ENCODE assay signal across 8 mouse cellular contexts in genomic region chr13:70637282-70637661, GRCm38 (mm10). TPM values are rescaled to one million over a fixed set of nuclear protein-coding genes. Genes with fewer than 3 reads are reported as not detected.
DNase-seq lines count a peak whose midpoint lies in the region; ATAC-seq and TF ChIP-seq lines count a peak whose summit lies in the region.

TSS of gene Ice1 (minus strand) at chr13:70637634.

- H3K4me1 ChIP-seq in heart, adult 2 months (ENCODE audit: control insufficient read depth, insufficient read depth, low read length), result peaks cover 9% of the 10 kb centered on the region
- H3K4me1 ChIP-seq in G1E (ENCODE audit: insufficient read depth, low read depth, low read length), result peaks cover 23% of the 10 kb centered on the region
- peaks cover 16% of the 10 kb centered on the region for H3K4me1 ChIP-seq in embryonic facial prominence, embryonic 14.5 days (ENCODE audit: control insufficient read depth, insufficient read depth, low read length)
- peaks cover 28% of the 10 kb centered on the region for H3K4me1 ChIP-seq in heart, embryonic 16.5 days (ENCODE audit: control insufficient read depth, insufficient read depth, low read length)
- peaks cover 18% of the 10 kb centered on the region for H3K4me1 ChIP-seq in neural tube, embryonic 12.5 days

- H3K4me3 ChIP-seq in heart, adult 2 months, result peak within 1 kb of the TSS; percentile 75
- H3K4me3 ChIP-seq in G1E (ENCODE audit: low read depth, low read length), result peak within 1 kb of the TSS; percentile 91
- H3K4me3 ChIP-seq in embryonic facial prominence, embryonic 14.5 days (ENCODE audit: low read depth, low read length), result peak within 1 kb of the TSS; percentile 97
- peak within 1 kb of the TSS; percentile 87 for H3K4me3 ChIP-seq in heart, embryonic 16.5 days (ENCODE audit: low read length)
- H3K4me3 ChIP-seq in neural tube, embryonic 12.5 days, result peak within 1 kb of the TSS; percentile 94

- no peaks in the 10 kb centered on the region for H3K27me3 ChIP-seq in heart, adult 2 months (ENCODE audit: control insufficient read depth, insufficient read depth, low read length)
- H3K27me3 ChIP-seq in G1E (ENCODE audit: insufficient read depth, low read length), result no peaks in the 10 kb centered on the region
- no peaks in the 10 kb centered on the region for H3K27me3 ChIP-seq in embryonic facial prominence, embryonic 14.5 days (replicated peaks; ENCODE audit: control insufficient read depth, insufficient read depth, low read length)
- H3K27me3 ChIP-seq in heart, embryonic 16.5 days (ENCODE audit: control insufficient read depth, insufficient read depth, low read length), result no peaks in the 10 kb centered on the region
- H3K27me3 ChIP-seq in neural tube, embryonic 12.5 days (replicated peaks), result no peaks in the 10 kb centered on the region

- no peak for TF ChIP-seq CTCF in heart, adult 2 months (IDR thresholded peaks at IDR 0.05)
- no peak for TF ChIP-seq CTCF in G1E (IDR thresholded peaks at IDR 0.05; ENCODE audit: low read depth, low read length)

- no peak for TF ChIP-seq POLR2A in heart, adult 2 months (IDR thresholded peaks at IDR 0.05; ENCODE audit: insufficient read depth, low read depth, low read length)

- ATAC-seq in G1E (ENCODE audit: extremely low read depth, insufficient number of reproducible peaks, low FRiP score, poor library complexity, severe bottlenecking), result no peak
- ATAC-seq in embryonic facial prominence, embryonic 14.5 days (ENCODE audit: low read depth), result peak; percentile 63
- peak; percentile 16 for ATAC-seq in heart, embryonic 16.5 days (replicated peaks; ENCODE audit: extremely low read depth, insufficient read depth, low FRiP score)
- ATAC-seq in neural tube, embryonic 12.5 days (ENCODE audit: low FRiP score, low read depth), result peak; percentile 65

- TF ChIP-seq EP300 in heart, adult 2 months (IDR thresholded peaks at IDR 0.05; ENCODE audit: insufficient read depth, low read depth, low read length), result no peak

- peak within 1 kb of the TSS; percentile 98 for H3K27ac ChIP-seq in heart, adult 2 months
- peak within 1 kb of the TSS; percentile 89 for H3K27ac ChIP-seq in embryonic facial prominence, embryonic 14.5 days (replicated peaks; ENCODE audit: low read depth, low read length)
- peak within 1 kb of the TSS; percentile 96 for H3K27ac ChIP-seq in heart, embryonic 16.5 days (ENCODE audit: low read length)
- H3K27ac ChIP-seq in neural tube, embryonic 12.5 days, result peak within 1 kb of the TSS; percentile 60; the same call in 1 of the 2 replicates

- H3K36me3 ChIP-seq in heart, adult 2 months (ENCODE audit: control insufficient read depth, insufficient read depth, low read length), result no peaks in the 10 kb centered on the region; the same call in 1 of the 2 replicates
- H3K36me3 ChIP-seq in G1E (replicated peaks), result peaks cover 18% of the 10 kb centered on the region
- no peaks in the 10 kb centered on the region for H3K36me3 ChIP-seq in embryonic facial prominence, embryonic 14.5 days (ENCODE audit: control insufficient read depth, insufficient read depth, low read length)
- H3K36me3 ChIP-seq in heart, embryonic 16.5 days (ENCODE audit: control insufficient read depth, insufficient read depth), result no peaks in the 10 kb centered on the region
- no peaks in the 10 kb centered on the region for H3K36me3 ChIP-seq in neural tube, embryonic 12.5 days

- peak within 1 kb of the TSS; percentile 90 for H3K9ac ChIP-seq in heart, adult 2 months (ENCODE audit: low read depth, low read length)
- peak within 1 kb of the TSS; percentile 93 for H3K9ac ChIP-seq in embryonic facial prominence, embryonic 14.5 days (ENCODE audit: low read depth, low read length)
- peak within 1 kb of the TSS; percentile 93 for H3K9ac ChIP-seq in heart, embryonic 16.5 days (ENCODE audit: low read length)
- H3K9ac ChIP-seq in neural tube, embryonic 12.5 days, result peak within 1 kb of the TSS; percentile 94

- under 1% methylated on average over 39 of the region's 39 CpGs for WGBS in heart, adult 2 months
- WGBS in embryonic facial prominence, embryonic 14.5 days, result under 1% methylated on average over 14 of the region's 39 CpGs
- under 1% methylated on average over 39 of the region's 39 CpGs for WGBS in heart, embryonic 16.5 days
- under 1% methylated on average over 39 of the region's 39 CpGs for WGBS in neural tube, embryonic 12.5 days

- intact Hi-C loops in heart, adult 2 months (cut with DNase I), result loop anchor here (2.0 kb wide), 1 partner anchor 14 kb away; no protein-coding TSS in a partner anchor
- intact Hi-C loops in left cerebral cortex, postnatal 36 days (cut with DNase I), result no loop called here

- peak within 1 kb of the TSS; percentile 79 for H3K4me2 ChIP-seq in embryonic facial prominence, embryonic 14.5 days (ENCODE audit: low read depth, low read length)
- peak within 1 kb of the TSS; percentile 94 for H3K4me2 ChIP-seq in heart, embryonic 16.5 days (ENCODE audit: low read depth, low read length)
- H3K4me2 ChIP-seq in neural tube, embryonic 12.5 days (replicated peaks), result peak within 1 kb of the TSS; percentile 71

- peaks cover 5% of the 10 kb centered on the region for H3K79me2 ChIP-seq in heart, adult 2 months (replicated peaks; ENCODE audit: control insufficient read depth, insufficient read depth, low read length)

- no peak for DNase-seq in heart, adult 2 months
- no peak for DNase-seq in heart, adult 9 months (ENCODE audit: low spot score in 2 of 2)
- no peak for DNase-seq in G1E (ENCODE audit: low spot score)
- peak; percentile 41 for DNase-seq in embryonic facial prominence, embryonic 14.5 days (ENCODE audit: low spot score)
- DNase-seq in left cerebral cortex, postnatal 36 days (ENCODE audit: low spot score in 2 of 2), result no peak
- no peak for DNase-seq in cerebellum, adult 9-11 months

- H3K9me3 ChIP-seq in G1E (replicated peaks), result no peaks in the 10 kb centered on the region
- H3K9me3 ChIP-seq in embryonic facial prominence, embryonic 14.5 days (ENCODE audit: control insufficient read depth, low read length), result no peaks in the 10 kb centered on the region
- H3K9me3 ChIP-seq in heart, embryonic 16.5 days (replicated peaks; ENCODE audit: control insufficient read depth, low read length), result no peaks in the 10 kb centered on the region
- H3K9me3 ChIP-seq in neural tube, embryonic 12.5 days, result no peaks in the 10 kb centered on the region

RNA-seq across cellular contexts. Expression of gene Ice1, which starts in this region (rescaled TPM):
- total RNA-seq in heart, adult 2 months (2021), result 10 to 100 TPM; 25.7 to 30.4 TPM
- polyA plus RNA-seq in heart, adult 2 months (2012; rRNA removed), result 24.3 and 44.7 TPM in 2 replicates
- total RNA-seq in G1E (2014; fragmentation: Nextera tagmentation), result 48.5 and 51.5 TPM in 2 replicates
- 28.2 and 29.3 TPM in 2 replicates for total RNA-seq in G1E (2017)
- 6.4 and 9.6 TPM in 2 replicates for polyA plus RNA-seq in G1E (2012)
- 30.1 and 36.2 TPM in 2 replicates for polyA plus RNA-seq in embryonic facial prominence, embryonic 14.5 days (2014; fragmentation: Nextera tagmentation; extraction: Ambion mirVana)
- polyA plus RNA-seq in heart, embryonic 16.5 days (2015; fragmentation: Nextera tagmentation; extraction: Ambion mirVana), result 11.5 and 13.6 TPM in 2 replicates
- total RNA-seq in left cerebral cortex, postnatal 36 days (2021), result 10 to 100 TPM; 57.3 to 73.3 TPM
- polyA plus RNA-seq in neural tube, embryonic 12.5 days (2016; fragmentation: Nextera tagmentation; extraction: Ambion mirVana), result 26.1 and 31.8 TPM in 2 replicates
